Mouse (Mus musculus) gastrocnemius, postnatal 36 days (tissue): Measurements from ENCODE around the gene St6galnac3. TPM values are rescaled to one million over a fixed set of nuclear protein-coding genes. Genes with fewer than 3 reads are reported as not detected.

Experiments
- DNase-seq, 2 experiments: peaks; one replicate each; pipeline ENCODE4 v3.0.0; 2022
- intact Hi-C: fragments of 180-260 bp; cut with DNase I; formaldehyde crosslinking; loops from one replicate; pipeline ENCODE4 v1.15.1; 2025
- microRNA-seq, 2 experiments: library from miRNA; unstranded; fragments of <30 nt; microRNA quantifications; one replicate each; pipeline ENCODE4 v1.2.0; 2021
- total RNA-seq, 2 experiments: library from RNA; stranded (reverse); gene quantifications; 2 replicates each; pipeline ENCODE4 v1.2.3; 2021

St6galnac3 gene
- total RNA-seq, 2 experiments from 2014 or later = 1.0 to 4.0 TPM

- intact Hi-C loops = no loop called here
- DNase-seq = no peak
Measured at GRCm38 (mm10) chr3:153193025-153193424, 531.9 kb downstream of the St6galnac3 start.

GRCm38 (mm10) chr3:153190742-153191141 lies 534.2 kb downstream of the St6galnac3 start:
- DNase-seq = no peak
- intact Hi-C loops = no loop called here

- no peak for DNase-seq
- intact Hi-C loops = no loop called here
Measured at GRCm38 (mm10) chr3:153189685-153190467, 535.1 kb downstream of the St6galnac3 start.

GRCm38 (mm10) chr3:153188224-153188623 lies 536.8 kb downstream of the St6galnac3 start:
- DNase-seq = no peak
- intact Hi-C loops = no loop called here

- intact Hi-C loops = no loop called here
- DNase-seq = no peak
Measured at GRCm38 (mm10) chr3:153185117-153185516, 539.9 kb downstream of the St6galnac3 start.

- DNase-seq = no peak
- intact Hi-C loops = no loop called here
Measured at GRCm38 (mm10) chr3:153181242-153181641, 543.7 kb downstream of the St6galnac3 start.

GRCm38 (mm10) chr3:153176749-153177148 lies 548.2 kb downstream of the St6galnac3 start:
- intact Hi-C loops = no loop called here
- no peak for DNase-seq

GRCm38 (mm10) chr3:153176325-153176724 lies 548.6 kb downstream of the St6galnac3 start:
- intact Hi-C loops = no loop called here
- DNase-seq = no peak

GRCm38 (mm10) chr3:153174336-153175033 lies 550.5 kb downstream of the St6galnac3 start:
- no peak for DNase-seq
- intact Hi-C loops = no loop called here

- DNase-seq = no peak
- intact Hi-C loops = no loop called here
Measured at GRCm38 (mm10) chr3:153173567-153173966, 551.4 kb downstream of the St6galnac3 start.

- no peak for DNase-seq
- intact Hi-C loops = no loop called here
Measured at GRCm38 (mm10) chr3:153170146-153170545, 554.8 kb downstream of the St6galnac3 start.

- intact Hi-C loops = no loop called here
- DNase-seq = no peak
Measured at GRCm38 (mm10) chr3:153169744-153170143, 555.2 kb downstream of the St6galnac3 start.

GRCm38 (mm10) chr3:153161676-153162075 lies 563.3 kb downstream of the St6galnac3 start:
- DNase-seq = no peak
- intact Hi-C loops = no loop called here

- intact Hi-C loops = no loop called here
- no peak for DNase-seq
Measured at GRCm38 (mm10) chr3:153160683-153161082, 564.3 kb downstream of the St6galnac3 start.

- DNase-seq = no peak
Measured at GRCm38 (mm10) chr3:153148887-153149286, 576.1 kb downstream of the St6galnac3 start.

More at GRCm38 (mm10) chr3:153148887-153149286, 576.1 kb downstream of the St6galnac3 start:
- intact Hi-C loops = no loop called here

Small RNA genes within 50 kb of the gene (microRNA-seq; reads per million reads assigned to microRNA genes)
- gene Gm27405 = 0 reads per million in 2 experiments

Other genes starting within 250 kb of the St6galnac3 start
- not detected for gene Asb17, start 119.0 kb upstream of the St6galnac3 start, total RNA-seq
- not detected for gene Msh4, start 181.0 kb upstream of the St6galnac3 start, total RNA-seq
- gene Rabggtb, start 187.8 kb upstream of the St6galnac3 start, total RNA-seq = 10 to 100 TPM; 60.2 to 63.7 TPM
- 100 to 1,000 TPM; 302 to 349 TPM for gene Acadm, start 219.5 kb upstream of the St6galnac3 start, total RNA-seq
- gene Slc44a5, start 248.3 kb upstream of the St6galnac3 start, total RNA-seq = under 1 TPM; 0.05 to 0.10 TPM